Mouse (Mus musculus) G1E-ER4 (cell line): Measurements from ENCODE around the gene Fkbp5. TPM values are rescaled to one million over a fixed set of nuclear protein-coding genes. Genes with fewer than 3 reads are reported as not detected.

Experiments used
- GATA1 ChIP-seq: IDR thresholded peaks from one replicate; pipeline ENCODE4 v1.8.0; 2012; ENCODE audit warnings: low read length, inconsistent platforms
- polyA plus RNA-seq: library from polyadenylated mRNA; stranded (reverse); fragments of >175 nt; gene quantifications from 2 replicates; pipeline ENCODE4 v1.2.3, GENCODE M21; 2012

Gene Fkbp5
- polyA plus RNA-seq, 1 experiment: 19.5 TPM

GRCm38 (mm10) chr17:28513844-28514243 lies 3.5 kb downstream of the Fkbp5 start:
- TF ChIP-seq GATA1: no peak

GRCm38 (mm10) chr17:28513337-28513736 lies 4.0 kb downstream of the Fkbp5 start:
- no peak for TF ChIP-seq GATA1

- TF ChIP-seq GATA1: no peak
Measured at GRCm38 (mm10) chr17:28512696-28513095, 4.6 kb downstream of the Fkbp5 start.

GRCm38 (mm10) chr17:28511616-28512541 lies 5.4 kb downstream of the Fkbp5 start:
- no peak for TF ChIP-seq GATA1

GRCm38 (mm10) chr17:28510445-28511342 lies 6.6 kb downstream of the Fkbp5 start:
- TF ChIP-seq GATA1: no peak

- TF ChIP-seq GATA1: no peak
Measured at GRCm38 (mm10) chr17:28507496-28507895, 9.8 kb downstream of the Fkbp5 start.

- no peak for TF ChIP-seq GATA1
Measured at GRCm38 (mm10) chr17:28506895-28507294, 10.4 kb downstream of the Fkbp5 start.

GRCm38 (mm10) chr17:28505591-28505990 lies 11.7 kb downstream of the Fkbp5 start:
- TF ChIP-seq GATA1: no peak

- no peak for TF ChIP-seq GATA1
Measured at GRCm38 (mm10) chr17:28504182-28504581, 13.1 kb downstream of the Fkbp5 start.

- TF ChIP-seq GATA1: no peak
Measured at GRCm38 (mm10) chr17:28502196-28502821, 15.0 kb downstream of the Fkbp5 start.

GRCm38 (mm10) chr17:28500465-28500864 lies 16.9 kb downstream of the Fkbp5 start:
- no peak for TF ChIP-seq GATA1

GRCm38 (mm10) chr17:28499190-28499589 lies 18.1 kb downstream of the Fkbp5 start:
- TF ChIP-seq GATA1: no peak

- TF ChIP-seq GATA1: no peak
Measured at GRCm38 (mm10) chr17:28495832-28496231, 21.5 kb downstream of the Fkbp5 start.

GRCm38 (mm10) chr17:28491035-28491770 lies 26.1 kb downstream of the Fkbp5 start:
- no peak for TF ChIP-seq GATA1
